Mouse (Mus musculus) left cerebral cortex, adult 9 months (tissue): Measurements from ENCODE around the gene Sp6.
A peak's percentile ranks its signal among the peaks of the same experiment; 100 is the strongest.

ENCODE experiments used
- DNase-seq, 2 experiments: peaks; one replicate each; pipeline ENCODE4 v3.0.0; 2022; ENCODE audit warnings: low spot score in 2 of 2

Sp6 gene

DNA sequence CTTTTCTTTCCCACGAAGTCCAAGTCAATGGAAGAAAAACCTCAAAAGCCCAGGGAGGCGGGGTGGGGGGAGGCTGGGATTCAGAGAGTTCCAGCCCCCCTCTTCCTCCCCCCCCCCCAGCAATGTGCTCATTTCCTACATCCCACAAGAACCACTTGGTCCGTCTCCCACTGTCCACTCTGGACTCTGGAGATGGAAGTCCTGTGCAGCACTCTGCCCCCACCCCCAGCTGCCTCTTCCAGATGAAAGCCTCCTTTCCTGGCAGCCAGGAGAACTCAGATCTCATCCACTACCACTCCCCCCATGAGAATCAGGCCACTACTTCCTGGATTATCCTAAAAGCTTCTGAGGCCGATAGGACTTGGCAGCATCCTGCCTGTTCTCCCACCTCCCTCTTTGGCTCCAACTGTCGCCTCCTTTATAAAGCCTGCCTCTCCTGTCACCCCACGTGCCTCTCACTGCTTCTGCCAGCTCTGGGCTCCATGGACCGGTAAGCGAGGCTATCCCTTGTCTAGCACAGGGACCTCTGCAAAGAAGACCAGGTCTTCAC lies at the start of gene Sp6:
TSS of gene Sp6 (plus strand) at position 274 of the 550 bp plus-strand sequence.
- no peak for DNase-seq

DNA sequence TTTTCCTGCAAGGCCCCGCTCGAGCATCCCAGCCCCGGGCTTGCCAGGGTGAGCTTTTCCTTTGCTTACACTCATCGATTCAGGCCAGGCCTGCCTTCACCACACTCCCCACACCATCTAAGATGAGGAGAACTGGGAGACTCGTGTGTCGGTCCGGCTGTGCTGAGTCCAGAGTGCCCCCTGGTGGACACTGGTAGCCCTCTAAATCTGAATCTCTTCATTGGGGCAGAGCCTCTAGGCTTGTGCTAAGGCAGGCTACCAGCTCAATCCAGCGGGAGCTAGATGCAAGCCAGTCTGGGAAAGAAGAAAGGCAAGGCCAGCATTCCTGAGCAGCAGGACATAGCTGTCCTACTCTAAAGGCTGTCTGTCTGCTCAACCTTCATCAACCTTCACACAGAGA lies 49.6 kb upstream of the Sp6 start:
- peak in 1 of 2 experiments; percentile 94 for DNase-seq

DNA sequence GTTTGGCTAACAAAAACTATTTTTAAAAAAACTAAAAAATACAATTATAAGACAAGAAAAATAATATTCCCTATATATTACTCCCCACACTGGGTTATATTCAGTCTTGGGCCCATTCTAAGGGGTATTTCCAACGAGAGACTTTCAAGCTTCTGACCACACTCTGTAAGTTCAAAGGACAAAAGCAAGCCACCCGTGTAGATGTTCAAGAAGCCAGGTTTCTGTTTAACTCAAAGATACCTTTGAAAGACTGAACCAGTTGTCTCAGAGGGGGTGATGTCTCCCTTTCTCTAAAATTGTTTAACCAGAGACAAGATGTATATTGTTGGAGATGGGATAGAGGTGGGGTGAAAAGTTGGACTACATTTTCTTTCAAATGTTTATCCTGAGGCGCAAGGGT lies 47.0 kb upstream of the Sp6 start:
- DNase-seq: no peak

DNA sequence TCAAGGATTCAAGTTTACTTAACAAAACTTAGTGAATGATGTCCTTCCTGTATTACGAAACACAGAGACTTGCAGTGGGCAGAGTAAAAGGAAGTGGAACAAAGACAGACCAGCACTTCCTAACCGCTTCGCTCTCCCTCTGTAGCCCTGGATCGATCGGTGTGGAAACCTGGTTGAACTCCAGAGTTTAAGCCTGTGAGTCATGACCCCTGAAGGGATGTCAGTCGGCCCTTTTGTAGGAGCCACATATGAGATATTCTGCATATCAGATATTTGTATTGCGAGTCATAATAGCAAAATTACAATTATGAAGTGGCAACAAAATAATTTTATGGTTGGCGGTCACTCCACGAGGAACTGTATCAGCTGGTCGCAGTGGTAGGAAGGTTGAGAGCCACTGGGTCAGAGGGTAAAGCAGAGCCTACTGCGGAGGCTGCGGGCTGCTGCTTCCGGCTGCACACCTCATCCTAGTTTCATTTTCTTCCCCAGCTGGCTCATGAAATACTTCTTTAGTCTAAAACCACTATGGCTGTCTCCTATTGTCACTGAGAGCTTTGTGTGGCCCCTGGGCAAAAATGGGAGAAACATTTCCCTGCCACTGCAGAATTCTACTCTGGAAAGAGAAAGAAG lies 46.2 kb upstream of the Sp6 start:
- no peak for DNase-seq

DNA sequence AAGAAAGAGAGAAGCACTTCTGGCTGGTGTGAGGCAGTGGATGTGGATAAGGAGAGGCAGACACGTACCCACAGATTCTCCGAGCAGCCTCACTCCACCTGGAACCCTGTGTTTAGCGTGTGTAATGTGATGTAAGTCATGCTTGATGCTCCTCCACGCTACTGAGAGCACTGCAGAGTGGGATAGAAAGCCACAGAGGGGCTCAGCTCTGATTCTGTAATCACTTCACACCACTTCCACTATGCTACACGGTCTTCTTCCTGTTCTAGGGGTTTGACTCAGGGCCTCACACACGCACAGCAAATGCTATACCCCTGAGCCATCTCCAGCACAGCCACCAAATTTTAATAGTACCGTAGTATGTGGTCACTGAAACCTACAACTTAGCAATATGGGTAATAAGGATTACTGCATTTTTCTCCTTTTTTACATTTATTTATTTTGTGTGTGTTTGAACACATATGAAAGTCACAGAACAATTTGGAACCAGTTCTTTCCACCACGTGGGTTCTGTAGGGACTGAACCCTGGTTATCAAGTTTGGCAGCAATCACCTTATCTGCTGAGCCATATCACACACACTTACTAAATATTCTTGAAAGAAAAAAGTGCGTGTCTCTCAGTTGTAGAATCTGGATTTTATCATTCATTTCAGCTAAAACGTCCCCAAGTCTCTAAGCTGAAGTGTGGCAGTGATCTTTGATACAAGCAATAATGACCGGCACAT lies 45.5 kb upstream of the Sp6 start:
- DNase-seq: no peak

DNA sequence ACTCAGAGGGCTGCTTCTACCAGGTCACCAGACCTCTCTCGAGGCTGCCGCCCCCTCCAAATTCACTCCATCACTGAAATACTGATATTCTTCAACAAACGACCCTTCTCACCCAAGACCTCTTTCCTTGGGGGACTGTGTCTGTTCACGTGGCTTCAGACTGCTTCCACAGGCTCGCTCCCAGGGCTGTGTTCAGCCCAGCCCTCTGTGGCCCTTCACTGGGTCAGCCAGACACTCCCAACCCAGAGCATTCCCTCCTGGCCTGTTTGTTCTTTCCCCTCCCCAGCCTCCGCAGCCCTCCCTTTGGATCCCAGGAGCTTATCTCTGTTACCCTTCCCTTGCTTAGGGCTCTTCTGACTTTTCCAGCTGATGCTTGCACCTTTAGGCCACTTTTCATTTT lies 44.7 kb upstream of the Sp6 start:
- no peak for DNase-seq

DNA sequence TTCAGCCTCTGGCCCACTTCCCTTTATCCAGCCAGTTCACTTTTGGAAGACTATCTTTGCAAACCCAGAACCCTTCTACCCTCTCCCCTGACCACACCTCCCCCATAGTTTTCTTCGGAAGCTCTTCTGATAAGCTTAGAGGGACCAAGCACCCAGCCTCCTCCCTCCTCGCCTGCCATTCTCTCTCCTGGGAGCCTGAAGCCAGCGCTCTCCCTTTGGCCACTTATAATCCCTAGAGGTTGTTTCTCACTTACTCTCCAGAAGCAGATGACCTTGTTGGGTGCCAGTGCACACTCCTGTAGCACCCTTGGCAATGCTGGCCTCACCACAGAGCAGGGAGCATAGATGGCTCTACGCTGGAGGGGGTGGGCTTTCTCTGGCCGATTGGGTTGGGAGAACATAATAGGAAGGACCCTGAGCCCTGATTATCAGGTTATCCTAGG lies 43.9 kb upstream of the Sp6 start:
- no peak for DNase-seq

DNA sequence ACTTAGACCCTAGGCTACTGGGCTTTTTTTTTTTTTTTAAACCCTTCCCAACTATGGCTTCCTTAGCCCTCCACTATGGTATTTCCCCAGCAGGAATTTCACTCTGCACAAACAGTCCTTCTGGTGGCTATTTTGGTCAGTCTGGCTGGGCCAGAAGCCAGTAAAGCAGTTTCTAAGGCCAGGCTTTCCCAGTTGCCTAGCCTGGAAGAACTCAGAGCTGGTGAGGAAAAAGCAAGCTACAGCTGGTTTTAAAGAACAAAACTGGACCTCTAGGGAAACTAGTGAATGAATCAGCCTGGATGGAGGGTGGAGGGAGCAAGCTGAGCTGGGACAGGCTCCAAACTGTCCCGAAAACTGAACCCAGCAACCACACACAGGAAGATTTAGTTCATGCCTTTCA lies 43.4 kb upstream of the Sp6 start:
- DNase-seq: peak in 1 of 2 experiments; percentile 53

DNA sequence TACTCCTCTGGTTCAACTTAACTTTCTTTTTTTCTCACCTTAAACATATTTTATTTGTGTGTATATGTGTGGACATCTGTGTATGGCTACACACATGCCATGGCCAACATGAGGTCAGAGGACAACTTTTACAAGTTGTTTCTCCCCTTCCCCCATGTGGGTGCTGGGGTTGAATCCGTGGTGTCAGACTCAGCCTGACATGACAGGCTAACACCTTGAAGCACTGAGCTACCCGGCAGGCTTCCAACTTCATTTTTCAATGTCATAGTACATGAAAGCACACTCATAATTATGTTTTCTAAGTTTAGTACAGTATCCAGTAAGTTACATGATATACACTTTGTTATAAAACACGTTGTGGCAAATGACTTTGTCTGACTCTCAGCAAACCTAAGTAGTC lies 42.9 kb upstream of the Sp6 start:
- no peak for DNase-seq

DNA sequence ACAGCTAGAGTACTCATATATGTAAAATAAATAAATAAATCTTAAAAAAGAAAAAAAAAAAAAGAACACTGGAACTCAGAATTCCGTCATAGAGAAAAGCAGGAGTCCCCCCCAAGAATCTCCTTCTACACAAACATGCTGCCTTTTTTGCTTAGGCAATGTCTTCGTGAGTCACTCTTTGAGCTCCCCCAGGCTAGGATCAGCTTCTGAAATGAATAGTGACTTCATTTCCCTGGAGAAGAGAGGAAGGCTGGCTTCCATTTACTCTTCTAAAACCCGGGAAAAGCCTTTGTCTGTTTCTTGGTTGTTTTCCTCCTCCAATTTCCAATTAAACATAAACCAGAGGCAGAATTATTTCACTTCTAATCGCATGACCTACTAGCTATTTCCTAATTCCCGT lies 40.3 kb upstream of the Sp6 start:
- DNase-seq: no peak

DNA sequence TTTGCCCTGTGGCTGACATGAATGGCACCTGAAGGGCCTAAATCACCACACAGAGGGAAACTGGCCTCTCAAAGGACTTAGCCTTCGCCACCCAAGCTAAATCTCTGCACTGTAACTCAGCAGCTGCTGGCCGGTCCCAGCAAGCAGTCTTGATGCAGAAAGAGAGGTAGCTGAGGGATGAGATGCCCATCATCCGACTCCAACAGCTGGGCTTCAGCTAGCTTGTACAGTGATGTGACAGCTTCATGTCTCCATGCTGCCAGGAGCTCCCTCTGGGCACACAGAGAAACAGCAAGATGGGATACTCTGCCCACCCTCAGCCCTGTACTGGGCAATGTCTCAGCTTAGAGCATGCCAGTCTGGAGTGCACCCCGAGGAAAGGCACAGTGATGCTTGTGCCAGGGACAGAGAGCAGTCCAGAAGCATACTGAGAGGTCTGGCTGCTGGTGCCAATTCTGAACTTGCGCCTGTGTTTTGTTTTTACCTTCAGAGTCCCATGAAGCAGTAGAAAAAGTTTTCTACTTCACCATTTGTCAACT lies 39.7 kb upstream of the Sp6 start:
- no peak for DNase-seq

DNA sequence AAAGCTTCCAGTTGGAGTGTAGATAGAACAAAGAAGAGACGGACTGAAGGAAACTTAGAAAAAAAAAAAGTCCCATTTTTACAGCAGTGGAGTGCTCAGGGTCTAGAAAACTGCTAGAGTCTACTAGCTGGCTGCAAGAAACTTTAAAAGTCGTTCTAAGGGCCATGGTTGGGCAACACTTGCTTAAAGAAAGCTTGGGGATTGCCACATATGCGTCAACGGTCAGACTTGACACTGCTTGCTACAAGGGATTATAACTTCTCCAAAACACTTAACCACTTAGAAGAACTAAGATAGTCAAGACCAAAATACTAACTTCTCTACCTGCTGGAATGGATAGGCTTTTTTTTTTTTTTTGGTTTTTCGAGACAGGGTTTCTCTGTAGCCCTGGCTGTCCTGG lies 38.4 kb upstream of the Sp6 start:
- no peak for DNase-seq

DNA sequence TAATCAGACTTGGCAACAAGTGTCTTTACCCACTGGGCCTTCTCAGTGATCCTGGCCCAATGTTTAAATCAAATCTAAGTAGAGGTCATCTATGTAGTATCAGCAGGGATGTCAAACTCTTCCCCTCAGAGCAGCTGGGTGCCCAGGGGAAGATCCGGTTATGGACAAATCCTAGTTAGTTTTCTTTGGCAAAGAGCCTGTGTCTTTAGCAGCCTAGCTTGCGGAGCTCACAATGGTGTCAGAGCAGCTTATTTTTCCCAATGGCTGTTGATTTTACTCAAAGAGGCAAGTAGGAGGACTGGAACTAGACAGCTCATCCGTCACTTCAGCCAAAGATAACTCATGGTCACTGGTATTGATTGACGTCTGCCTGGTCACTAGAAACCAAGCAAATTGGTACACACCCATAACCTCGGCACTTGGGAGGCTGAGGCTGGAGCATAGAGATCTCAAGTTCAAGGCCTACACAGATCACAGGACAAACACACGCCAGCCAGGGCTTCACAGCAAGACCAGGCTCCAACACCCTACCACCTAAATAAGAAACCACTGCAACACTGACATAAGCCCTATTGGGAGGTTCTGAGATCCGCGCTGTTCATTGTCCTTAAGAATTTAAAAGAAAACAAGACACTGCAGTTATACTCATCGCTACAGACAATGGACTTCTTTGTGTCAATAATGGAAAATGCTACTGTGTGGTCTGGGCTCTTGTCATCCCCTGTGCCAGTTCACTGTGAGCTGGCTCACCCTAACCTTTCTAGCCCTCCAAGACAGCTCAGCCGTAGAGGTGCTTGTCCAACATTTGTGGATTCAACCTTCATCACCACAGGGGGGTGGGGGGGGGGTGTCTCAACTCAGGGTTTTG lies 37.4 kb upstream of the Sp6 start:
- no peak for DNase-seq

DNA sequence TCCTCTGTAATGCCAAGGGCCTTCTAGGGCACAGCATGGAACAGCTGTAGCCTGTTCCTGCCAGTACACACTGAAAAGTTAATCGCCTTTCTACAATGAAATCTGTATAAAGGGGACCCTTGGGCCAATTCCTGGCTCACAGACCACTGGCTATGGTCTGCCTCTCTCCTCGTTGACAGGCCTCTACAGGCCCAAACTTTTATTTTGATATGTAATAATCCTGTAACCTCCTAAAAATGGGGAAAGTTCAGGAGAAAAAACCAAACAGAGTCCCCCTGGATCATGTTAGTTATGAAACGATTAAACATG lies 36.9 kb upstream of the Sp6 start:
- no peak for DNase-seq

DNA sequence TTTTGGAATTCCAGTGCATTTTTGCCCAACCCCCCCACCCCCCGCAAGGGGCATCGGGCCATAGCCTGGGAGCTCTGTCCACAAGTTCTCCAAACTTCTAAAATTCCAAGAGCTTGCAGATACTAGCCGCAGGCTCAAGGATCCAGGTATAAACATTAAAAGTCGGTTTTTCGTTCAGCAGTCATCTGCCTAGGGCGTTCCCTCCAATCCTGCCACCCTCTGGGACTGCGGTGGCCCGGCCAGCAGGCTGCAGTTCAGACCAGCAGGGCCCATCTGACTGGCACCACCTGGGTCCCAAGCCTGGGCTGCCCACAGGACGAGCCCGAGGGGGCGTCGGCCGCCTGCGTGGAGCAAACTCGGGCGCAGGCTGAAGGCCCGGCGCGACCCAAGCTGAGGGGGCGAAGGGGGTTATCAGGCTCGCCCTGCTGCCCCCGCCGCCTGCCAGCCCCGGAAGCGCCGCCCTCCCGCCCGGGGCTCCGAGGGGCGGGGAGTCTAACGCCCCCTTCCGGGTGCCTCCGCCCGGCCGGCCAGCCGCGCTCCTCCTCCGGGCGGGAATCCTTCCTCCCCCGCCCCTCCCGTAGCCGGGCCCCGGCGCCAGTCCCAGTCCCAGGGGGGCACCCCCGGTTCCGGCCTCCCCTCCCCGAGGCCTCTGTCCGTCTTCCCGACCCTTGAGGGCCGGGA lies 36.1 kb upstream of the Sp6 start:
- DNase-seq: no peak

DNA sequence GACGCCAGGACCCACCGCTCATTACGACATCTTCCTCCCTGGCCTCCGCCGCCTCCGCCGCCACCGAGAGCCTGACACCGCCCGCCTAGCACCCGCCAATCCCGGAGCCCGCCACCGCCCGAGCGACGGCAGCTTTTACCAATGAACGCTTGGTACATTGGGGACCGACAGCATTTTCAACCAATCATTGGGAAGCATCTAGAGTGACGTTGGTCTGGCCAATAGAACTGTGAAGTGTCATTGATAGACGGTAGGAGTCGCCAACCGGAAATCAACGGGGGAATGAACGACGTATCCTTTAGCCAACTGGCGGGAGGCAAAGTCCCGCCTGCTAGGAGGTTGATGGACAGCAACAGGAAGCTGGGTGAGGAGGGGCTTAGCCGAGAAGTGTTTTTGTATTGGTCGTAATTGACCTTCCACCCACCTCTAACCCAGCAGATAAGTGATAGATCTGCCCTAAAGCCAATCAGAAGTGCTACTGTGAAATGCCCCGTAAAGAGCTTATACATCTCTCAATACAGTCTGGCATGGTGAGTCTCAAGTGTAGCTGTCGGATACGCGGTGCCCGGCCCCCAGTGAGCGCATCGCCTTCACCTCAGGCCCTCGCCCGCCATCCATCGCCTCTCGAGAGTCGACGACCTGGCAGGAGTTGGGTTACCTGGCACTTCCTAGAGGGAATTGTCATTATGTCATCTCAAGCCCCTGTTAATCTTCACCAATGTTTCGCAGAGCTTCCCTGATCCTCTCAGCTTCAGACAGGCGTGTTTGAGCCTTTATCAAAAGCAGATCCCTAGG lies 35.4 kb upstream of the Sp6 start:
- peak; percentile 100 for DNase-seq

DNA sequence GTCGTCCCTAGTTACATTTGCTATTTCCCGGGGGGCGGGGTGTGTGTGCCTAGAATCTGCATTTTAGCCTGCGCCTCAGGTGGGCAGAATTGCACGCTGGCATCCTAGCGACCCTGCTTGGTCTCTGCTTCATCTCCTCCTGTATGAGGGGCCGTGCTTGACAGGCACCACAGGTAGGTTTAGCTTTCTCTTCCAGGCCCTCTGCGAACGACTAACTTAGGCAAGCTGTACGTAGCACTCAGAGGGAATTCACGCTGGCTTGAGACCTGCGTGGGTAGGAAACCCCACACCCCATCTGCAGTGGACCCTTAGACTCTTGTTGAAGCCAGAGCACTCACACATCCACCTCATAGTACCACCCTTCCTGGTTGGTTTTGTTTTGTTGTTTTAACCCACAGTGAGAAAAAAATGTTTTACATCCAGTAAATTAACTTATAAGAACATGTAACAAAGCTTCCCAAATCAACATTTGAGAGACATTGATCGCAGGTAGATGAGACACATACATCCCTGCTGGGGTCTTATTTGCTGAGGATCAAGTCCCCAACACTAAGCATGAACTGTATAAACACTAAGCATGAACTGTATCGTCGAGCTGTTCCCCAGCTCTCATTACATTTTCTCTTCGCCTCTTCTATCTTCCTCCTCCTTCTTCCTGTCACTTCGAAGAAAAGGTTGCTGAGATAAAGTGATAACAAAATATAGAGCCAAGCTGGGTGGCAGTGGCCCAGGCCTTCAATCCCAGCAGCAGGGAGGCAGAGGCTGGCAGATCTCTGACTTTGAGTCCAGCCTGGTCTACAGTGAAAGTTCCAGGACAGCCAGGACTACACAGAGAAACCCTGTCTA lies 34.6 kb upstream of the Sp6 start:
- peak in 1 of 2 experiments; percentile 34 for DNase-seq

DNA sequence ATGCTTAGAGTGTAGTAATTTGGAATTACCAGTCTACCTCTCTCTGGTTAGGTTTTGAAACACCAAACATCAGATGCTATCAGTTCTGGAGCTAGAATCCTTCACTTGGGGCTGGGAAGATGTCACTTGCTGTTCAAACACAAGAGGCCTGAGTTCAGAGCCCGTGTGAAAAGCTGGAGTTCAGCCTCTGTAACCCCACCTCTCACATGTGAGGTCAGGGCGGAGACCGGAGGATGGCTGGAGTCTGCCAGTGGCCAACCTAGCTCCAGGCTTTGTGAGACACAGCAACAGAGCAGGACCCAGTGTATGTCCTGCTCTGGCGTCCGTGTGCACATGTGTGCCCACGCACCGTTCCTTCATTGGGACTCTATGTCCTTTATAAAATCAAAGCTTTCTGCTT lies 33.9 kb upstream of the Sp6 start:
- DNase-seq: no peak

DNA sequence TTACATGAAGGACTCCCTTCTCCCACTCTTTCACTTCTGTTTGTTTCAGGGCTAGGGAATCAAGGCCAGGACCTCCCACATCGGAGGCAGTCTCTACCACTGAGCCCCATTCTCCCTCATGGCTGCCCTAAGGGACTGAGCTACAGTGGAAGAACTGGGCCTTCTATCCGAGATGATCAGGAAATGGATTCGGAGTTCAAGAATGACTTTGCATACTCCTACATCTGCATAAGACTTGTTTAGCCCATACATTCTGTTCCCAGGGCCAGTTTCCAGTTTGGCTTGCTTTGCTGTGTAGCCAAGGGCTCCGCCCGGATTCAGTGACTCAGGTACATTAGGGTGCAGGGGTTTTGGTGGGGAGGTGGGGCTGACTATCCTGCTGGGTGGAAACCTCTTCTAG lies 33.2 kb upstream of the Sp6 start:
- DNase-seq: no peak

DNA sequence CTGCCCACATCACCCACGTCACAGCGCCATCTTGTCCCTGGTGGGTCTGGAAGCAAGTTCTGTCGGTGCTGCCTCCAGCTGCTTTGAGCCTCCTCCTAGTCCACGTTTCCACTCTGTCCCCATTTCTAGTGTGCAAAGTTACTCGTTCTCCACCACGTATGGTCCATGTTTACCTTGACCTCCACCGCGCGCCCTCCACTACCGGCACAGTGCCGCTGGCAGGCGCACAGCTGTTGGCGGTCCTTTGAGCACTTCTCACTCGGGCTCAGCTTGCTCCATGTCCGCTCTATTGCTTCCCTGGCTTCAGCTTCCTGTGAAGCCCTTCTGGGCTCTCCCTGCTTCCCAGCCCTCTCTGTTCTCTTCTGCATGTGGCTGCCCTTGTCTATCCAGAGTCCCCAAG lies 31.7 kb upstream of the Sp6 start:
- no peak for DNase-seq
